Mouse (Mus musculus) neutrophil, adult 5-6 weeks (primary cell): ENCODE measurements around the gene Cenpl. TPM values are rescaled to one million over a fixed set of nuclear protein-coding genes. Genes with fewer than 3 reads are reported as not detected.
"Not testable (repeated sequence)": the region's sequence is repeated elsewhere in the genome, so short reads cannot be mapped to it uniquely, and the experiment has no call there.

Experiments
- ATAC-seq: fragments of 151-379, 151-347 bp; 2 replicates; pipeline ENCODE4 v1.8.0; 2017; ENCODE audit warnings: mild to moderate bottlenecking, moderate TSS enrichment; ENCODE audit not compliant: insufficient number of reproducible peaks, poor library complexity, low FRiP score, severe bottlenecking; ENCODE audit errors: extremely low read depth
- total RNA-seq: library from RNA; stranded (forward); fragments of 200-1000 nt; gene quantifications from 2 replicates; pipeline ENCODE4 v1.2.3, GENCODE M21; 2017

Gene Cenpl
- 4.2 and 5.6 TPM in 2 replicates for total RNA-seq

GRCm38 (mm10) chr1:161070352-161071271 is at the start of gene Cenpl, which contains the start of gene Dars2:
Gene Cenpl (plus strand): TSS chr1:161070713.
Gene Dars2 (minus strand): TSS chr1:161070658.
- ATAC-seq, result peak; percentile 96

- ATAC-seq, result no peak
Observed at GRCm38 (mm10) chr1:161025410-161026210, 44.9 kb upstream of the Cenpl start.

- no peak for ATAC-seq
Observed at GRCm38 (mm10) chr1:161027196-161027595, 43.3 kb upstream of the Cenpl start.

GRCm38 (mm10) chr1:161028427-161028826 is 42.1 kb upstream of the Cenpl start:
- not testable (repeated sequence) for ATAC-seq

- no peak for ATAC-seq
Observed at GRCm38 (mm10) chr1:161030058-161030457, 40.5 kb upstream of the Cenpl start.

GRCm38 (mm10) chr1:161031881-161032280 is 38.6 kb upstream of the Cenpl start:
- no peak for ATAC-seq

GRCm38 (mm10) chr1:161032345-161032744 is 38.2 kb upstream of the Cenpl start:
- no peak for ATAC-seq

- ATAC-seq, result no peak
Observed at GRCm38 (mm10) chr1:161033856-161034434, 36.6 kb upstream of the Cenpl start.

GRCm38 (mm10) chr1:161034435-161035280 is 35.9 kb upstream of the Cenpl start, which contains the start of gene Zbtb37:
Gene Zbtb37 (minus strand): TSS chr1:161034849.
- peak; percentile 91 for ATAC-seq

- peak; percentile 9 for ATAC-seq
Observed at GRCm38 (mm10) chr1:161035281-161035785, 35.2 kb upstream of the Cenpl start.

GRCm38 (mm10) chr1:161035786-161036404 is 34.6 kb upstream of the Cenpl start:
- ATAC-seq, result no peak

GRCm38 (mm10) chr1:161036411-161036841 is 34.1 kb upstream of the Cenpl start:
- no peak for ATAC-seq

GRCm38 (mm10) chr1:161037026-161037425 is 33.5 kb upstream of the Cenpl start:
- no peak for ATAC-seq

- ATAC-seq, result no peak
Observed at GRCm38 (mm10) chr1:161037599-161037998, 32.9 kb upstream of the Cenpl start.

GRCm38 (mm10) chr1:161038004-161038403 is 32.5 kb upstream of the Cenpl start:
- ATAC-seq, result no peak

GRCm38 (mm10) chr1:161038968-161039721 is 31.4 kb upstream of the Cenpl start:
- no peak for ATAC-seq

GRCm38 (mm10) chr1:161039741-161040425 is 30.6 kb upstream of the Cenpl start:
- ATAC-seq, result no peak
